Mouse (Mus musculus): ENCODE data around the gene Plk5. TPM values are rescaled to one million over a fixed set of nuclear protein-coding genes. Genes with fewer than 3 reads are reported as not detected.
"Not testable (repeated sequence)": the region's sequence is repeated elsewhere in the genome, so short reads cannot be mapped to it uniquely, and the experiment has no call there.

Plk5 gene
- polyA plus RNA-seq, 1 experiment from 2014 or later = 0.21 TPM

DNA sequence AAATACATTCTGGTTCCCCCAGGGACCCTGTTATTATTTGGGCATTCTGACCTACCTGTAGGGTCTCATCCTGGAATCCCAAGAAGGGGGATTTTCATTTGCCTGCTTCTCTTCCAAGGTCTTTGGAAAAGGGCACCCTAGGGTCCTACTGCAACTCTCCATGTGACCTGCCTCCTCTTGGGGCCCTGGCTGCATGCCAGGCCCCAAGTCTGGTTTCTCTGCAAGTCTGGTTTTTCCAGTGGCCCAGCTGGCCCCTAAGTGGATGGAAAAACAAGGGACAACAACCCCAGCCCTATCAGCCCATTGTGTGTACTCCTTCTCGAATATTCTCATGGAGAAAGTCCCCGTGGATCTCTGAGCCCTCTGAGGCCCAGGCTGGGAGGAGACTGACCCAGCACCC lies 25.4 kb upstream of the Plk5 start:
- DNase-seq (ENCODE audit: low spot score) = no peak

DNA sequence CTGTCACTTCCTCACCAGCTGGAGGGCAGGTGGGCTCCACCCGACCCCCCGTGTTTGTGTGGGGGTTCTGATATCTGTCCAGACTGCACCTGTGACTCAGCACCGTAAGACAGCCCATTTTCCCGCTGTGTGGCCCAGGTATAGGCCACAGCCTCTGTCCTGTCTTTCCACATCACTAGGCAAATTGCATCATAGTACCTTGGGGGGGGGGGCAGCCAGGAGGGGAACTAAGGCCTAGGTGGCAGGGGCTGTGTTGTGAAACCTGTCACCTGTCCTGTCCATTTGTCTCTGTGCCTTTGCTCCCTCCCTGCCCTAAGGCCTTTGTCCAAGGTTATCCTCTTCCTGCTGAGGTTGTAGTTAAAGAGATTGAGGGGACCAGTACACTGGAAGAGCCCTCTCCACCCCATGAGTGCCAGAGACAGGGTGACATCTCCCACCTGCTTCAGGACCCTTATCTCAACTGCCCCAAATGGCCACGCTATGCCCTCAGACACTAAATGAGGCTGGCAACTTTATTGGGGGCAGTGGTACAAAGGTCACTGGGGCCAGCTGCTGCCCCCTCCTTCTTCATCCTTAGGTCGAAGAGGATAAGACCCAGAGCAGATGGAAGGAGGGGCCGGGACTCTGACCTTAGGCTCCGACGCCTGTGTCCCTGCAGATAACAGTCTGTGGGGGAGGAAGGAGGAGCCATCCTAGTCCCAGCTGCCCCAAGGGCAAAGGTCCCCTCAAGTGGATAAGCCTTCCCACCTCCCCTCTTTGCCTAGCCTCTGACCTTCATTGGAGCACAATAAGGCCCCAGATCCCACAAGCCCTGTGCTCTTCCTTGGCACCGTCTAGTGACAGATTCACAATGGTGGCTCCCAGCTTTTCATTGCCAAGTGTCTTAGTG lies 24.4 kb upstream of the Plk5 start:
- DNase-seq (ENCODE audit: low spot score) = no peak

DNA sequence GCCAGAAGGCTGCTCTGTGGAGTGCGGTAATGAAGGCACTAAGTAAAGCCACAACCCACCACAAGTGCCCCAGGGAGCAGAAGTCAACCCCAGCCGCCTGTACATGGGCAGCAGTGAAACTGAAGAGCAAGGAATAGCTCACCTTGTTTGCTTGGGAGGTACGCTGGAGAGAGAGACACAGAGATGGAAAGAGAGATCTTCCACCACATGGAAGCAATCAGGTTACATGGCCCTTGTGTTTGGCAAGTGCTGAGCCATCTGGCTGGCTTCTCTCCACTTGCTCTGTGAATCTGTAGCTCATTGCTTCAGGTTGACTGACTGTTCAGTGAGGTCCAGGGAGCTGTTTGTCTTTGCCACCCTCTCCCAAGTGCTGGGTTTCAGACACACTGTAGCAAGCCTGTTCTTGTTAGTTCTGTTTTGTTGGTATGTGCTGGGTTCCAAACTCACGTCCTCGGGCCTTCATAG lies 23.7 kb upstream of the Plk5 start:
- DNase-seq (ENCODE audit: low spot score) = no peak

DNA sequence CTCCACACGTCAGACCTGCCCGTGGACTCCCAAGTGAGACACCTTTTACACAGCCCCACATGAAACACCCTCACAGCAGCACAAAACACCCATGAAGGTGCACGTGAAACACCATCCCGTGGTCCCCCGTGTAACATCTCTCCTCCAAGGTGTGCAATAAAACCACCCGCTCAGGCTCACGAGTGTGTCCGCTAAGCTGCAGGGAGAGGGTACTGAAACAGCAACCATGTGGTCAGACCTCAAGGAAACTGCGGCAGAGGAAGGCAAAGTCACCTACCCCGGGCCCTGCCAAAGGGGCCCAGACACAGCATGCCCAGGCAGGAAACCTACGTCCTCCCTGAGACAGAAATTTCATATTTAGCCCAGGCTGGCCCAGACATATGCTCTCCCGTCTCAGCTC lies 20.0 kb upstream of the Plk5 start:
- DNase-seq (ENCODE audit: low spot score) = no peak

DNA sequence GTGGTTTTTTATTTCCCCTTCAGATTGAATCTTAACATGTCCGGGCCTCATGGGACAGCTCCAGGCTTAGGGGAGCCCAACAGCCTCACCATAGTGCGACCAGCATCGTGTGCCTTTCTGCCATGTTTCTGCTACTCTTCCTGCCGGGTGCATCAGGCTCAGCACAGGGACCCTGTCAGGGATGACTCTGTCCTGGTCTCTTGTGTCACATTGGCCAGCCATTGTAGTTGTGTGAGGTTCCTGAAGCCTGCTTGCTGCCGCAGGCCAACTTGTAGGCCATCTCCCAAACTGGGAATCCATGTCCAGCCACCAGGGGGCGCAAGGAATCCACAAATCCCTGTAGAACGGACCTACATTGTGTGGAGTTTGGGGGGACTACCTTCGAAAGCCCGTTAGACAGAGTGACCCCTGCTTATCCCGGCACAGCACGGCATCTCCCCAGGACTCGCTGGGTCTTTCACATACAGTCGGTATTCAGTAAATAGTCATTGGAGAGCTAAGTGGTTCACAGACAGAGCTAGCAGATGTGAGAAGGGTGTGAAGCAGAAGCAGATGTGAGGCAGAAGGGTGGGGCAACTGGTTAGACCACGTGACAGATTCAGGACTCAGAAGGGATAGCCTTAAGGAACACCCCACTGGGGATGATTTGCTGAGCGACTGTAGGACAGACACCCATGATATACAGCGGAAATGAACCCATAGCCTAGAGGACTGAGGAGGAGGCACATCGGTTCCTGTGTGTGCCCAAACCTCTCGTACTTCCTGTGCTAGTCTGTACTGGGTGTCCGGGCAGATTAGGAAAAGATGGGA lies 16.1 kb upstream of the Plk5 start:
- DNase-seq (ENCODE audit: low spot score) = peak; percentile 81

DNA sequence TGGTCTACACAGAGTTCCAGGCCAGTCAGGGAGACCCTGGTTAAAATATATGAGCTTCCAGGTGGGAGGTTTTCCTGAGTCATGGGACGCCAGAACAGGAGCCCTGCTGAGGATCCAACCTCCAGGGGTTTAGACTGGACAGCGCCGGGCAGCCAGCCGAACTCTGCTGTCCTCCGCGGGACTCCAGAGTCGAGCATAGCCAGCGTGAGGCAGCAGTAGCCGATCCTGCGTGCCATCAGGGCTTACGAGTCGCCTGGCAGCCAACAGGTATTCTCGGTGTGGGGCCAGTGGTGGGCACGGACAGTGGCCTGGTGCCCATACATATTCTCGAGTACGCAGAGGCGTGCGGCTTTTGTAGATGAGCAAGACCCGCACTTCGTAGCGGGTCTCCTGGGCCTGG lies 15.2 kb upstream of the Plk5 start:
- no peak for DNase-seq (ENCODE audit: low spot score)

DNA sequence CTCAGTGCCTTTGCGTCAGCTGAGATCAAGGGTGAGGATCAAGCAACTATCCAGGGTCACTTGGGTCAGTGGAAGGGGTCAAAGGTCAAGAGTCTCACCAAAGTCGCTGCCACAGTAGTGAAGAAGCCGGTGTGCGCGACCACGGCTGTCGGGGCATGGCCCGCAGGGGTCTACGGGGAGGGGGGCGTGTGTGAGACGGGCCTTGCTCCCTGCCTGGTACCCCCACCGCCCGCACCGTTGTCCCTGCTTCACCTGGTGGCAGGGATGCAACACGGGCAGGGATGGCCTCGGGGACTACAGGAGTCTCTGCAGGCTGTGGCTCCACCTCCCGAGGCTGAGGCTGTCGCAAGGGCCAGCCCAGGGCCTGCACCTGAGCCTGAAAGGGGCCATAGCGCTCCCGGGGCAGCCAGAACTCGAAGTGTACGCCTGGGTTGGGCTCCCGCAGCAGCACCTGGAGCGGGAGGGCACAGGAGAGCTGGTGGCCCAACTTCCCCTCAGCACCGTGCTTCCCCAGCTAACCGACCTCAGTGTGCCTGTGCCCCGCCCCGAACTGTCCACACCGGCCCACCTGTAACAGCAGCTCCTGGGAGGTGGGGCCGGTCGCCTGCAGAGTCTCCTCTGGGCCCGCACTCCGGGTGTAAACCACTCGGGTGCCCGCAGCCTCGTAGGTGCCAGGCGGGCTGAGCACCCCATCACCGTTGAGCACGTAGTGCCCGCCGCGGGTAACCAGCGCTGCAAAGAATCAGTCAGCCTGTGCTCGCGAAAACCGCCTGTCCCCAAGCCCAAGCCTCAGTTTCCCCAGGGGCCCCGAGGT lies 14.6 kb upstream of the Plk5 start:
- no peak for DNase-seq (ENCODE audit: low spot score)

DNA sequence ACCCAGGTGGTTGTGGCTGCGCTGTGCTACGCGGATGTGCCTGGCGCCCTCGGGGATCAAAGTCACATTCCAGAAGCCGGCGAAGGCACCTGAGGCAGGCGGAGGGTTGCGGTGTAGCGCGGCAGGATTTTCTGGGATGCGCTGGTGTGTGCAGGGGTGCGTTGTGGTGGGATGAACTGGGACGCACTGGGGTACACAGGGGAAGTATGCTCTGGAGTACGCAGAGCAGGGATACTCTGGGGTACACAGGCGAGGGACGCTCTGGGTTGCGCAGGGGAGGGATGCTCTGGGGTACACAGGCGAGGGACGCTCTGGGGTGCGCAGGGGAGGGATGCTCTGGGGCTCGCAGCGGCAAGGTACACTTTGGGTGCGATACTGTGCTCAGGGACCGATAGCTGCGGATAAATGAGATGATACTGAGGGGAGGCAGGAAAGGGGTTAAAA lies 13.9 kb upstream of the Plk5 start:
- no peak for DNase-seq (ENCODE audit: low spot score)

DNA sequence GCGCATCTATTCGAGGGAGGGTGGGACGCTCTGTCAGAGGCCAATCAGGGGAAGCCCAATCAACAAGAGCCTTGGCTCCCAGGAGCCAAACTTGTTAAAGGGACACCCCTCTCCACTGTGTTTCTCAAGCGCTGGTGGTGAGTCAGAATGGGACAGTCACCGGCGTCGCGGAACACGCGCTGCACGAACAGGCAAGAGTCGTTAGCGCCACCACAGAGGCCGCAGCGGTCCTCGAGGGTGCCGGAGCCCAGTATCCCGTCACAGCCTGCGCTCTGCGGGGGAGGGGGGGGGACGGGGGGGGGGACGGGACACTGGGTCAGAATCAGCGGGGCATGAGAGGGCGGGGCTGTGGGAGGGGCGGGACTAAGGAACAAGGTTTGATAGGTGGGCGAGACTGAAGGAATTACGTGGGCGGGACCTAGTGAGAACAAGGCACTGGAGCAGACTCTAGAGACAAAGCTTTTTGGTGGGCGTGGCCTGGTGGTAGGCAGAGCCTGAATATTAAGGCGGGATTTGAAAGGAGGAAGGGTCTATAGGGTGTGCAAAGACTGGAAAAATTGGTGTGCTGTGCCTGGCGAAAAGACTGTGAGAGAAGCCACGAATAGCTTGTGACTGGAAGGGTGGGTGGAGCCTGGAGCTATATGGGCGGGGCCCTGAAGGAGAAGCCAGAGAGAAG lies 13.4 kb upstream of the Plk5 start:
- DNase-seq (ENCODE audit: low spot score) = peak; percentile 46

DNA sequence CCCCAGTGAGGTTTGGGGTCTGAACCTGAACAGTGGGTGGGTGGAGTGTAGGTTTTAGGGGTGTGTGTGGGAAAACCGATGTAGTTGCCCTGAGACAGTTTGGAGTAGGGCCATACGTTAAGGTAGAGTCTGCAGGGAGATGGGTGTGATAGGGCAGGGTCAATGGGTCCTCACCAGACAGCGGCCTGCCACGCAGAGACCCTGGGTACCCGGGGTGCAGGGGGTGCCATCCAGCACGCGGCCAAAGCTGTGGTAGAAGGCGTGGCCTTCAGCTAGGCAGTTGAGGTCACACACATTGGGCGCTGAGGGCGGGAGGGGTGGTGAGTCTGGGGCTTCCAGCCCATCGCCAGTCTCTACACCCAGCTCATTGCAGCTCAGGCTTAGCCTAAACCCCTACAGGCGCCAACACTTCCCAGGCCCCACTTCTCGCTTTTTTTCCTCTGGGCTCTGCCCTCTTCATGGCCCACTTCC lies 12.8 kb upstream of the Plk5 start:
- no peak for DNase-seq (ENCODE audit: low spot score)

DNA sequence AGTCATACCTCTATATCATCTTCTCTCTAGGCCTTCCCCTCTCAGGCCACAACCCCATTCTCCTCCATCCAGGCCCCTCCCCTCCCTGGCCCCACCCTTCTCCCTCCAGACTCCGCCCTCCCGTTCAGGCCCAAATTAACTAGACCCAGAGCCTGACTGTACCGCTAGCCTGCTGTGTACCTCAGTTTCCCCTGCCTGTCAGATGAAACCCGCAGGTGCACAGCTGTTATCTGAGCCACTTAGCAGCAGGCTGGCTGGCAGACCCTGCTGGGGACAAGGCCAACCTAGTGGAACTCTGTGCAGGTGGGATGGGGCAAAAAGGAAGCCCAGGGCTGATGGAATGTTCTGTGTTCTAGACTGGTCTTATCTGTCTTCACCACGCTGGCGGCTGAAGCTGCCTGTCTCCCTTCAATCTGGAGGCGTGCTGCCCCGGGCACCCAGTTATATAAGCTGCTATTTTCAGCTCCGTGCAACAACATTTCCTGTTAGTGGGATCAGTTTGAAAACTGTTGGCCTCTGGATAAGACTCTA lies 12.1 kb upstream of the Plk5 start:
- DNase-seq (ENCODE audit: low spot score) = no peak

DNA sequence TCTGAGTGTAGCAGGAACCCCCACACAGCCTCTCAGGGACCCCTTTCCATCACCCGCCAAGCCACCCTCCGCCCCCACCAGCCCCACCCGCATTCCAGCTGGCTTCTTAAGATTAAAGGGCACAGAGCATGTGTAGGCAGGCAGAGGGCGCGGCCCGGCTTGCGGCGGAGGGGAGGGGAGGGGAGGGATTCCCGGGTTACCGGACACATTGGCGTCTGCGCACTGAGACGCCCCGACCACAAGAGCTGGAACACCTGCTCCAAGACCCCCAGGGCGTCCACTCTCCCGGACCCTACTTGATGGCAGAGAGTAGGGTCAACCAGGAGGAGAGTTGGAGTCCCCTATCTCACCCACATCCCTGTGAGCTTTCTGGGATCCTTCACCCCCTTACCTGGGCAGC lies 11.1 kb upstream of the Plk5 start:
- no peak for DNase-seq (ENCODE audit: low spot score)

DNA sequence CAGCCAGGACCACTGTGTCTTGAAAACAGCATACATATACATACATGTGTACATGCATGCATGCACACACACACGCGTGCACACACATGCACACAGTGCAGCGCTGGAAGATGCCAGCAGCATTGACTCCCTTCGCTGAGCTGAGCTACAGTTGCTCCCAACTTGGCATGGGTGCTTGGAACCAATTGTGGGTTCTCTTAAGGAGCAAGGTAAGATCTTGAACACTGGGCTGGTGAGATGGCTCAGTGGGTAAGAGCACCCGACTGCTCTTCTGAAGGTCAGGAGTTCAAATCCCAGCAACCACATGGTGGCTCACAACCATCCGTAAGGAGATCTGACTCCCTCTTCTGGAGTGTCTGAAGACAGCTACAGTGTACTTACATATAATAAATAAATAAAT lies 10.3 kb upstream of the Plk5 start:
- DNase-seq (ENCODE audit: low spot score) = not testable (repeated sequence)

DNA sequence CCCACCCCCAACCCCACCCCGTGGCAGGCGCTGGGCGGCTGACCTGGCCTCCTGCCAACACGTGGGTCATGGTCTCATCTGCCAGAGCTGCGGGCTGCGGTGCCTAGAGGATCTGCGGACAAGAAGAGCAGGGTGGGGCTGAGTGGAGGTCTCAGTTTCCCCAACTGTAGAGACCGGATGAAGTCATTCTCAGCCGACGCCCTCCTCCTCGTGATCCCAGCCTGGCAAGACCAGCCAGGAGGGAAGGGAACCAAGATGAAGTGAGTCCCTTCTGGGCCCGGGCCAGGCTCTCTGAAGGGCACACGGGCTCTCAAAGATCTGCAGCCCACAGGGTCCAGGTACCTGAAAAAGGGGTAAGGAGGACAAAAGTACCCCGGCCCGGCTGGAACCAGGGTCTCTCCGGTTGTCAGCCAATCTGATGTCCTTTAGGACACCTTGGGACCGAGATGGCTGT lies 8.7 kb upstream of the Plk5 start:
- no peak for DNase-seq (ENCODE audit: low spot score)

DNA sequence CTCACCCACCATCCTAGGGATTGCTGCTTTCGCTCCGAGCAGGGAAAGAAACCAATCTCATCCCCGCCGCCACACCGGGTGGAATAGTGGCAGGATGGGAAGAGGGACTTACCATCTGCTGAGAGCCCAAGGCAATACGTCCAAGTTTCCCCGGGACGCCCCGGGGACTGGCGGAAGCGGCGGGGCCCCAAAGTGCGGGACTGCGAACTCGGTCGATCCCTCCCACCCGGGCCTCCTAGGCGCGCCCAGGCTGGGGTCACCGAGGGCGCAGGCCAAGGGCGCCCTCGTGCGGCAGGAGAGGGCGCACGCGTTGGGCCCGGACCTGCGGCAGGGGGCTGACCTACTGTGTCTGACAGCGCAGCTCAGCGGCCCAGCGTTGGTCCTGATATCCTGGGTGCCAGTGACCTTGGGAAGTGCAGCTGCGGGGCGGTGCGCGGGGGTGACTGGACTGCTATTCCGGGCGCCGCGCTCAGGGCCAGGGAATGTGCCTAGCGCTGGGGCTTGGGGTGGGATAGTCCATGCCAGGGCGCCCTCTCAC lies 7.9 kb upstream of the Plk5 start, which contains the start of gene Adamtsl5:
TSS of gene Adamtsl5 (minus strand) at position 169 of the 538 bp plus-strand sequence.
- peak; percentile 80 for DNase-seq (ENCODE audit: low spot score)

DNA sequence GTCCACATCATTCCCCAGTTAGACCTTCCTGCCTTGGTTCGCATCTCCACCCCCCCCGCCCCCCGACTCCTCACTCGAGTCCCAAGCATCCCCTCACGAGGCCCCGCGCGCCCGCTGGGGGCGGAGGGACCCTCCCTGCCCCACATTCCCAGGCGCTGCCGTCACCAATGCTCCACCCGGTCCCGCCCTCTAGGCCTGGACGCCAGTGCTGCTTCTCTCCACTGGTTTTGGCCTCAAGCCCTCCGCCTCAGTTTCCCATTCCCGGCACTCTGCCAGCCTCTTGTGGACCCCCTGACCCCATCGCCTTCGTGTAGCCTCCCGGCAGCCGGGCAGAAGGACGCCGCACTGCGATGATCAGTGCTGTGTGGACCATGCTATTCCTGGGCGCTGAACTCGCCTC lies 7.3 kb upstream of the Plk5 start:
- no peak for DNase-seq (ENCODE audit: low spot score)

DNA sequence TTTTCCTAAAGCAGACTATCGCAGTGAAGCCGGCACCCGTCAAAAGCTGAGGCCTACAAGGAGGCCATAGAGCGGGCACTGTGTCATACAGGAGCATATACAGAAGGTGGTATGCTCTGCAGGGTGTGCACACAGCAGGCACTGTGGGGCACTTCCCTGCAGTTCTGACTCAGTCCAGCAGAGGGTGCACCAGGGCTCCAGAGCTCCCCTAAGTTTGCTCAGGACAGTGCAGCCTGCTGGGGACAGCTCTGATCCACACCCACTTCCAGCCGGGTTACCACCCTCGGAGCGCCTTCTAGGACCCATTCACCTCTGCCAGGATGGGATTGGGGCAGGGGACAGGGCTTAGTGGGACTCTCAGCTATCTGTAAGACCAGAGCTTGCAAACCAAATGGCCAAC lies 6.0 kb upstream of the Plk5 start:
- DNase-seq (ENCODE audit: low spot score) = peak; percentile 86

DNA sequence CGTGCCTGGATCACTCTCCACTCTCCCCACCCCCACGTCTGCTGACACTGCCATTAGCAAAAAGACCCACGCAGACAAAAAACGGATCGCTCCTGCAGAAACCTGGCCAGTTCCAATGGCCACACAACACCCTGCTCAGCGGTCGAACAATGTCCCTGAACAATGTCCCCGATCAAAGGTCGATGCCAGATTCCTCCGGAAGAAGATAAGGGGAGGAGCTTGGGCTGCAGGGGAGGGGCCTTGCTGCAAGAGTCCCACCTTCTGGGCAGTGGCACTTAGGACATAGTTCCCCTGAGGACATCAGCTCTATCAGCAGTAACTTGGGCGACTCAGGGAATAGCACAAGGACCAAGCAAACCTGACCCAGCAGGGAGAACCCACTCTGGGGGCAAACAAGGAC lies 4.4 kb upstream of the Plk5 start:
- DNase-seq (ENCODE audit: low spot score) = no peak

DNA sequence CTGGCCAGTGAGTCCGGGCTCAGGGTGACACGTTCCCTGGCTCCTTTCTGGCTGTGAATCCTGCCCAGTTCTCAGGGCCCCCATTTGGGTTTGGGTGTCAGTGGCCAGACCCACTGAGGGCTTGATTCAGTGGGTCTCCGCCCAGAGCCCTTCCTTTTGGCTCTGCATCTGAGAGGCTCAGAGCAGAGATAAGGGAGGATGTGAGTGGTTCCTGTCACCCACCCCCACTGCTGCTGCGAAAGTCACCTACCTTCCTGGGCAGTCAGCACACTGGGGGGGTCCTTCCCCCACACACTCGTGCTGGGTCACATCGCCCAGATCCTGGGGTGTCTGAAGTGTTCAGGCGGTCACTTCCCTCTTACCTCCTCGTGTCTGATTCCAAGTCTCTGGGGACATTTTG lies 3.5 kb upstream of the Plk5 start:
- no peak for DNase-seq (ENCODE audit: low spot score)

DNA sequence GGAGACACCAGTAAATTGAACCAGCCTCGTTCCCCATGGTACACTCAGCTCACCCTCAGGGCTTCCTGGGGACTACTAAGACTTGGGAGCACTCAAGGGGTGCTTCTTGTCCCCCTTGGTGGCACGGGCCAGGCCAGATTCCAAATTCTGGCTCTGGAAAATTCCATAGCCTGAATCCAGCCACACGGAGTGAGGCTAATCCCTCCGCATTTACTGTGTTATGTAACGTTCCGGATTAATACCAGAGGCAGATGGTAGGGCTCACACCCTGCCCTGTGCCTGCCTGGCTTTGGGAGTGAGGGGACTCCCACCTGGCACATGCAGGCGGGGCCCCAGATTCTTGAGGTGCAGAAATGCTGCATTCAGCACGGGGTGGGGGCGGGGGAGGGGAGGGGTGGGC lies 828 bp upstream of the Plk5 start:
- no peak for DNase-seq (ENCODE audit: low spot score)
